Mouse (Mus musculus) hindbrain, embryonic 13.5 days (tissue): Measurements from ENCODE around the gene Csf2rb. TPM values are rescaled to one million over a fixed set of nuclear protein-coding genes. Genes with fewer than 3 reads are reported as not detected.
A peak's percentile ranks its signal among the peaks of the same experiment; 100 is the strongest.

ENCODE experiments used
- ATAC-seq: fragments of 200-750 bp; cut with Nextera tagmentation; 2 replicates; pipeline ENCODE4 v1.8.0; 2017; ENCODE audit warnings: moderate TSS enrichment; ENCODE audit not compliant: low FRiP score
- H3K27ac ChIP-seq: fragments of 300-500 bp; sonication (generic); 2 replicates; pipeline ENCODE4 v1.5.1; 2015; ENCODE audit warnings: inconsistent platforms, mild to moderate bottlenecking, moderate library complexity
- H3K27me3 ChIP-seq: fragments of 300-500 bp; sonication (generic); 2 replicates; pipeline ENCODE4 v1.6.1; 2015; ENCODE audit warnings: mild to moderate bottlenecking, inconsistent platforms
- H3K36me3 ChIP-seq: fragments of 300-500 bp; sonication (generic); 2 replicates; pipeline ENCODE4 v1.6.1; 2015; ENCODE audit warnings: mild to moderate bottlenecking, inconsistent platforms
- H3K4me1 ChIP-seq: fragments of 300-500 bp; sonication (generic); replicated peaks from 2 replicates; pipeline ENCODE4 v1.6.1; 2015; ENCODE audit warnings: inconsistent platforms
- H3K4me2 ChIP-seq: fragments of 300-500 bp; sonication (generic); 2 replicates; pipeline ENCODE4 v1.6.1; 2015; ENCODE audit warnings: inconsistent platforms, mild to moderate bottlenecking, moderate library complexity
- H3K4me3 ChIP-seq: fragments of 300-500 bp; sonication (generic); 2 replicates; pipeline ENCODE4 v1.5.1; 2015; ENCODE audit warnings: mild to moderate bottlenecking, inconsistent platforms
- H3K9ac ChIP-seq: fragments of 300-500 bp; sonication (generic); 2 replicates; pipeline ENCODE4 v1.6.1; 2015; ENCODE audit warnings: mild to moderate bottlenecking, inconsistent platforms
- H3K9me3 ChIP-seq: fragments of 300-500 bp; sonication (generic); 2 replicates; pipeline ENCODE4 v1.6.1; 2016; ENCODE audit warnings: inconsistent platforms
- WGBS: fragments of 180-500 bp; shearing (Covaris S2); methylation state at CpG from one replicate; pipeline ENCODE4 v1.1.7; 2015; 5-methylcytosine and 5-hydroxymethylcytosine counted together
- microRNA-seq: library from miRNA; unstranded; fragments of <30 nt; microRNA quantifications from one replicate; pipeline ENCODE4, GENCODE M21; 2016
- polyA plus RNA-seq: library from polyadenylated mRNA; unstranded; fragments of >200 nt; fragmentation: Nextera tagmentation; extraction: Ambion mirVana; gene quantifications from 2 replicates; pipeline ENCODE4 v1.2.1, GENCODE M21; 2015

Csf2rb gene
- polyA plus RNA-seq, 1 experiment from 2014 or later: 0.39 TPM

- ATAC-seq: peak; percentile 54; the same call in 1 of the 2 replicates
- no peak overlapping the region for H3K9ac ChIP-seq
- no peak overlapping the region for H3K4me3 ChIP-seq
- 69% methylated on average over 7 of the region's 7 CpGs for WGBS
- no peaks in the 10 kb centered on the region for H3K27me3 ChIP-seq
- H3K9me3 ChIP-seq: no peaks in the 10 kb centered on the region
- peak overlapping the region; percentile 75 for H3K27ac ChIP-seq
- H3K36me3 ChIP-seq: no peaks in the 10 kb centered on the region
- H3K4me1 ChIP-seq: peaks cover 14% of the 10 kb centered on the region; the same call in 1 of the 2 replicates
- no peak overlapping the region for H3K4me2 ChIP-seq
These were observed 58.9 kb downstream of the Csf2rb start for GRCm38 (mm10) chr15:78384220-78385116.

GRCm38 (mm10) chr15:78385564-78385963 is 60.0 kb downstream of the Csf2rb start:
- no peak for ATAC-seq
- H3K36me3 ChIP-seq: no peaks in the 10 kb centered on the region
- no peak overlapping the region for H3K27ac ChIP-seq
- no peak overlapping the region for H3K9ac ChIP-seq
- H3K27me3 ChIP-seq: no peaks in the 10 kb centered on the region
- WGBS: 87% methylated on average over 1 of the region's 1 CpGs
- peaks cover 14% of the 10 kb centered on the region; the same call in 1 of the 2 replicates for H3K4me1 ChIP-seq
- H3K9me3 ChIP-seq: no peaks in the 10 kb centered on the region
- H3K4me2 ChIP-seq: no peak overlapping the region
- H3K4me3 ChIP-seq: no peak overlapping the region

GRCm38 (mm10) chr15:78390855-78391254 is 65.3 kb downstream of the Csf2rb start:
- WGBS: 85% methylated on average over 3 of the region's 3 CpGs
- ATAC-seq: no peak
- Histone ChIP-seq H3K4me2 (no peak overlapping the region), H3K9ac (no peak overlapping the region), H3K4me3 (no peak overlapping the region), H3K27me3 (no peaks in the 10 kb centered on the region), H3K36me3 (no peaks in the 10 kb centered on the region), H3K9me3 (no peaks in the 10 kb centered on the region), H3K4me1 (no peaks in the 10 kb centered on the region), H3K27ac (no peak overlapping the region)

- H3K4me3 ChIP-seq: no peak within 1 kb of the TSS
These were observed 70.0 kb downstream of the Csf2rb start, which contains the start of gene Tex33 for GRCm38 (mm10) chr15:78395478-78395962. Gene Tex33 (minus strand): TSS chr15:78395912.

GRCm38 (mm10) chr15:78401345-78401744 is 75.8 kb downstream of the Csf2rb start:
- no peak overlapping the region for H3K4me2 ChIP-seq
- H3K4me1 ChIP-seq: peaks cover 50% of the 10 kb centered on the region
- 69% methylated on average over 6 of the region's 6 CpGs for WGBS
- H3K27ac ChIP-seq: no peak overlapping the region
- no peak overlapping the region for H3K9ac ChIP-seq
- ATAC-seq: no peak
- no peaks in the 10 kb centered on the region for H3K9me3 ChIP-seq
- no peaks in the 10 kb centered on the region for H3K27me3 ChIP-seq
- no peaks in the 10 kb centered on the region for H3K36me3 ChIP-seq
- H3K4me3 ChIP-seq: no peak overlapping the region

More at GRCm38 (mm10) chr15:78395478-78395962, 70.0 kb downstream of the Csf2rb start, which contains the start of gene Tex33:
- Histone ChIP-seq H3K4me2 (no peak within 1 kb of the TSS), H3K27me3 (no peaks in the 10 kb centered on the region), H3K4me1 (no peaks in the 10 kb centered on the region), H3K9me3 (no peaks in the 10 kb centered on the region), H3K27ac (no peak within 1 kb of the TSS), H3K36me3 (no peaks in the 10 kb centered on the region), H3K9ac (no peak within 1 kb of the TSS)
- 83% methylated on average over 8 of the region's 8 CpGs for WGBS
- no peak for ATAC-seq

GRCm38 (mm10) chr15:78401921-78402320 is 76.4 kb downstream of the Csf2rb start:
- Histone ChIP-seq H3K36me3 (no peaks in the 10 kb centered on the region), H3K4me3 (no peak overlapping the region), H3K4me2 (no peak overlapping the region), H3K9me3 (no peaks in the 10 kb centered on the region), H3K9ac (no peak overlapping the region; the same call in 1 of the 2 replicates), H3K27me3 (no peaks in the 10 kb centered on the region), H3K27ac (no peak overlapping the region), H3K4me1 (peaks cover 51% of the 10 kb centered on the region)
- no peak for ATAC-seq
- 60% methylated on average over 4 of the region's 4 CpGs for WGBS

GRCm38 (mm10) chr15:78402423-78402822 is 76.9 kb downstream of the Csf2rb start:
- H3K4me2 ChIP-seq: no peak overlapping the region
- no peaks in the 10 kb centered on the region for H3K36me3 ChIP-seq
- H3K27ac ChIP-seq: 0 out of 2 replicates have a peak overlapping the region, but pooled peaks have one; percentile 9
- H3K27me3 ChIP-seq: peaks cover under 1% of the 10 kb centered on the region; the same call in 1 of the 2 replicates
- no peak overlapping the region for H3K4me3 ChIP-seq
- no peak overlapping the region for H3K9ac ChIP-seq
- H3K9me3 ChIP-seq: no peaks in the 10 kb centered on the region
- no peak for ATAC-seq
- 79% methylated on average over 7 of the region's 7 CpGs for WGBS
- H3K4me1 ChIP-seq: peaks cover 56% of the 10 kb centered on the region

GRCm38 (mm10) chr15:78403301-78403741 is 77.8 kb downstream of the Csf2rb start:
- H3K27ac ChIP-seq: peak overlapping the region; percentile 36
- no peak for ATAC-seq

More at GRCm38 (mm10) chr15:78403301-78403741, 77.8 kb downstream of the Csf2rb start:
- H3K9me3 ChIP-seq: no peaks in the 10 kb centered on the region
- 59% methylated on average over 3 of the region's 3 CpGs for WGBS
- peaks cover 8% of the 10 kb centered on the region for H3K27me3 ChIP-seq
- H3K36me3 ChIP-seq: no peaks in the 10 kb centered on the region
- H3K4me1 ChIP-seq: peaks cover 61% of the 10 kb centered on the region
- H3K9ac ChIP-seq: no peak overlapping the region
- no peak overlapping the region for H3K4me3 ChIP-seq
- H3K4me2 ChIP-seq: peak overlapping the region; percentile 11; the same call in 1 of the 2 replicates

Small RNA genes within 50 kb of the gene (microRNA-seq; reads per million reads assigned to microRNA genes)
- gene Mir7676-1 (not detected), gene Mir7676-2 (not detected)

Other genes with a start within 250 kb of the Csf2rb start
- gene Cacng2, start 205.7 kb upstream of the Csf2rb start, polyA plus RNA-seq: 10.5 and 10.7 TPM in 2 replicates
- 106 and 111 TPM in 2 replicates for gene Ift27, start 151.6 kb upstream of the Csf2rb start, polyA plus RNA-seq
- gene Pvalb, start 119.4 kb upstream of the Csf2rb start, polyA plus RNA-seq: 6.7 and 13.6 TPM in 2 replicates
- 1.5 and 2.2 TPM in 2 replicates for gene Ncf4, start 81.0 kb upstream of the Csf2rb start, polyA plus RNA-seq
- 0.06 and 0.21 TPM in 2 replicates for gene Csf2rb2, start 20.0 kb upstream of the Csf2rb start, polyA plus RNA-seq
- not detected in 2 replicates for gene Tex33, start 70.2 kb downstream of the Csf2rb start, polyA plus RNA-seq
- gene Tst, start 80.2 kb downstream of the Csf2rb start, polyA plus RNA-seq: 10.7 and 17.0 TPM in 2 replicates
- 2.2 and 3.1 TPM in 2 replicates for gene Mpst, start 80.7 kb downstream of the Csf2rb start, polyA plus RNA-seq
- gene Kctd17, start 102.8 kb downstream of the Csf2rb start, polyA plus RNA-seq: 114 and 116 TPM in 2 replicates
- gene Tmprss6, start 142.9 kb downstream of the Csf2rb start, polyA plus RNA-seq: 0.23 and 0.31 TPM in 2 replicates
- gene Il2rb, start 169.5 kb downstream of the Csf2rb start, polyA plus RNA-seq: 0.05 and 0.13 TPM in 2 replicates
- 8.0 and 8.2 TPM in 2 replicates for gene C1qtnf6, start 205.7 kb downstream of the Csf2rb start, polyA plus RNA-seq
- 0.42 and 0.48 TPM in 2 replicates for gene Sstr3, start 218.9 kb downstream of the Csf2rb start, polyA plus RNA-seq
- gene Rac2, start 247.0 kb downstream of the Csf2rb start, polyA plus RNA-seq: 6.3 and 8.8 TPM in 2 replicates